Mouse (Mus musculus) neural tube, embryonic 12.5 days (tissue): ENCODE measurements at regions not wholly inside any gene's neighbourhood (a gene's known extent, or its start where the extent isn't known, plus 50 kb on each side); places are given as distances from the start of the nearest gene placed in this dataset.

Experiments used
- ATAC-seq: fragments of 200-750 bp; cut with Nextera tagmentation; 2 replicates; pipeline ENCODE4 v1.8.0; 2017; ENCODE audit warnings: low read depth, mild to moderate bottlenecking, moderate TSS enrichment, moderate library complexity; ENCODE audit not compliant: low FRiP score
- H3K27ac ChIP-seq: fragments of 300-500 bp; sonication (generic); 2 replicates; pipeline ENCODE4 v1.5.1; 2016
- H3K27me3 ChIP-seq: fragments of 300-500 bp; sonication (generic); replicated peaks from 2 replicates; pipeline ENCODE4 v1.6.1; 2016; ENCODE audit warnings: mild to moderate bottlenecking
- H3K36me3 ChIP-seq: fragments of 300-500 bp; sonication (generic); 2 replicates; pipeline ENCODE4 v1.6.1; 2016; ENCODE audit warnings: mild to moderate bottlenecking
- H3K4me1 ChIP-seq: fragments of 300-500 bp; sonication (generic); 2 replicates; pipeline ENCODE4 v1.6.1; 2016
- H3K4me2 ChIP-seq: fragments of 300-500 bp; sonication (generic); replicated peaks from 2 replicates; pipeline ENCODE4 v1.6.1; 2016; ENCODE audit warnings: mild to moderate bottlenecking
- H3K4me3 ChIP-seq: fragments of 300-500 bp; sonication (generic); 2 replicates; pipeline ENCODE4 v1.5.1; 2016
- H3K9ac ChIP-seq: fragments of 300-500 bp; sonication (generic); 2 replicates; pipeline ENCODE4 v1.6.1; 2016; ENCODE audit warnings: mild to moderate bottlenecking
- H3K9me3 ChIP-seq: fragments of 300-500 bp; sonication (generic); 2 replicates; pipeline ENCODE4 v1.6.1; 2016; ENCODE audit warnings: mild to moderate bottlenecking
- WGBS: fragments of 180-500 bp; shearing (Covaris S2); methylation state at CpG from one replicate; pipeline ENCODE4 v1.1.7; 2016; 5-methylcytosine and 5-hydroxymethylcytosine counted together

GRCm38 (mm10) chr9:25374161-25374560 lies 107.2 kb upstream of the Eepd1 start:
- Histone ChIP-seq H3K27ac (no peak overlapping the region), H3K36me3 (no peaks in the 10 kb centered on the region), H3K27me3 (no peaks in the 10 kb centered on the region), H3K4me1 (no peaks in the 10 kb centered on the region), H3K9ac (no peak overlapping the region), H3K9me3 (no peaks in the 10 kb centered on the region), H3K4me2 (no peak overlapping the region), H3K4me3 (no peak overlapping the region)
- ATAC-seq, result no peak
- WGBS, result 90% methylated on average over 3 of the region's 3 CpGs

DNA sequence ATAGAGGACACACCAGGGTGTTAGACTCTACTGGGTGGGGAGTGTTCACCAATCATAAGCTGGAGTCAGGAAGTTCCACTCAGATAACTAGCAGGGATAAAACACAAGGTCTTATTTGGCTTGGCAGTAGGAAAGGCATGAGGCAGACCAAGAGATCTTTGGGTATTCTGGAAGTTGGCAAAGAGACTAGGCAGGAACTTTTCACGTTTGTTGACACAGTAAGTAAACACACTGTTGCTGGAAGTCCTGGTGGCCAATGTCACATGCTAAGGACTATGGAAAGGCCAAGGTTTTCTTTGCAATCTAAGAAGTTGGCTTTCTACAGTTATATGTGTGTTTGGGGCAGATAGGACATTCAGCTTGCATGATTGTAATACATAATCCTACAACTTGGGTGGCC lies 105.1 kb upstream of the Eepd1 start:
- H3K36me3 ChIP-seq, result no peaks in the 10 kb centered on the region
- H3K27me3 ChIP-seq, result no peaks in the 10 kb centered on the region
- WGBS, result 56% methylated on average over 1 of the region's 1 CpGs
- no peaks in the 10 kb centered on the region for H3K4me1 ChIP-seq
- H3K27ac ChIP-seq, result no peak overlapping the region
- no peak overlapping the region for H3K4me3 ChIP-seq
- no peak overlapping the region for H3K9ac ChIP-seq
- ATAC-seq, result no peak
- H3K9me3 ChIP-seq, result no peaks in the 10 kb centered on the region
- H3K4me2 ChIP-seq, result no peak overlapping the region

- H3K36me3 ChIP-seq, result no peaks in the 10 kb centered on the region
- no peak overlapping the region for H3K9ac ChIP-seq
- no peaks in the 10 kb centered on the region for H3K27me3 ChIP-seq
- H3K4me1 ChIP-seq, result no peaks in the 10 kb centered on the region
- WGBS, result 67% methylated on average over 12 of the region's 12 CpGs
- no peak overlapping the region for H3K27ac ChIP-seq
- no peak overlapping the region for H3K4me3 ChIP-seq
- no peak overlapping the region for H3K4me2 ChIP-seq
- no peak for ATAC-seq
- no peaks in the 10 kb centered on the region for H3K9me3 ChIP-seq
Observed at GRCm38 (mm10) chr9:25377771-25378747, 103.3 kb upstream of the Eepd1 start.

DNA sequence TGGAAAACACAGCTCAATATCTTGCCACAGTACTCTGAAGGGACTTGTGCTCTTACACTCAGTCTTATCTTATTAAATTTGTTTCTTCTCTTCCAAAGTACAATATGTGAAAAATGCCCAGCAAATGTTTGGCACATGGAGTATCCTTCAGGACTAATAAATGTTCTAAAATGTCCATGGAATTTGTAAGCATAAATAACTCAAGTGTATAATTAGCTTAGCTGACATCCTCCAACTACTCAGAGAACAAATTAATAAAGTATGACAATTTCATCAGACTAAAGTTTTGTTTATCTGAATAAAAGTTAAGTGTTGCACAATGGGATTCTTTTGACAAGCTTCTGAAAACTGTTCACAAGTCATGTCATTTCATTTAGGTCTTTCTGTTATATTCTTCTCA lies 96.0 kb upstream of the Eepd1 start:
- no peaks in the 10 kb centered on the region for H3K9me3 ChIP-seq
- no peak overlapping the region for H3K9ac ChIP-seq
- no peak overlapping the region for H3K4me3 ChIP-seq
- no peaks in the 10 kb centered on the region for H3K36me3 ChIP-seq
- no peaks in the 10 kb centered on the region for H3K27me3 ChIP-seq
- no peaks in the 10 kb centered on the region for H3K4me1 ChIP-seq
- H3K4me2 ChIP-seq, result no peak overlapping the region
- no peak for ATAC-seq
- H3K27ac ChIP-seq, result no peak overlapping the region

DNA sequence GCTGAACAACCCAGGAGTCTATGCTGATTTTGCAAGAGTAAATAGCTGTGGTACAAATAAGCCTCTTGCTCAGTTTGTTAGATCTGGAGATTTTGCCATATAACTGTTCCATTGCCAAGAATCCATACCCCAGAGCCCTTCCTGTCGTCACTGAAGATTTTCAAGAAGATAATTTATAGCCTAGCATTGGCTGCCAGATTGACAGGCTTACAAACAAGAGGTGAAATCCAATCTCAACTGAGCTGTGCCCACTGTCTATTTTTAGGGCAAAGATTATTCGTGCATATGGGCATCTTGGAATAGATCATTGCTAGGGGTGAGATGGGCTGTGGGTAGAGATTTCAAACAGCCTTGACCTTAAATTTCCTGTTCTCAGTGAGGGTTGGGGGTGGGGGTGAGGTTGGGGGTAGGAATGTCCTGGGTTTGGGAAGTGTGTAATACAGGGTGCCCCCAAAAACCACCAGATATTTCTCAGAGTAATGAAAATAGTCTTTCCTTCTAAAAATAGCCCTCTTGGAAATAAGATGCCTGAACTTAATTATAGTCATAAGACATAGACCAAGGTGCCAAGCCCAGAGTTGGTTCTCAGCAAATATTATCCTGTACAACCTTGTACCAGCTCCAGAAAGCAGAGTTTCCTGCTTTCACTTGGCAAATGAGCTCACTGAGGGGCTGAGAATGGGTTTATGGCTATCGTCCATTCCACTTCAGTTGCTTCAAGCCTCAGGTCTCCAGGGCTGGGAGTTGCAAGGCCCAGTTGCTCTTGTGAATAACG lies 93.3 kb upstream of the Eepd1 start:
- H3K4me2 ChIP-seq, result no peak overlapping the region
- no peak overlapping the region for H3K4me3 ChIP-seq
- no peaks in the 10 kb centered on the region for H3K27me3 ChIP-seq
- H3K9ac ChIP-seq, result no peak overlapping the region
- 68% methylated on average over 4 of the region's 4 CpGs for WGBS
- no peak overlapping the region for H3K27ac ChIP-seq
- ATAC-seq, result no peak
- H3K4me1 ChIP-seq, result no peaks in the 10 kb centered on the region
- no peaks in the 10 kb centered on the region for H3K9me3 ChIP-seq
- H3K36me3 ChIP-seq, result no peaks in the 10 kb centered on the region

GRCm38 (mm10) chr9:25389351-25389750 lies 92.0 kb upstream of the Eepd1 start:
- no peak for ATAC-seq
- no peaks in the 10 kb centered on the region for H3K36me3 ChIP-seq
- no peaks in the 10 kb centered on the region for H3K27me3 ChIP-seq
- H3K9ac ChIP-seq, result no peak overlapping the region
- no peak overlapping the region for H3K27ac ChIP-seq
- 88% methylated on average over 3 of the region's 3 CpGs for WGBS
- no peaks in the 10 kb centered on the region for H3K9me3 ChIP-seq
- no peak overlapping the region for H3K4me2 ChIP-seq
- H3K4me3 ChIP-seq, result no peak overlapping the region
- no peaks in the 10 kb centered on the region for H3K4me1 ChIP-seq

DNA sequence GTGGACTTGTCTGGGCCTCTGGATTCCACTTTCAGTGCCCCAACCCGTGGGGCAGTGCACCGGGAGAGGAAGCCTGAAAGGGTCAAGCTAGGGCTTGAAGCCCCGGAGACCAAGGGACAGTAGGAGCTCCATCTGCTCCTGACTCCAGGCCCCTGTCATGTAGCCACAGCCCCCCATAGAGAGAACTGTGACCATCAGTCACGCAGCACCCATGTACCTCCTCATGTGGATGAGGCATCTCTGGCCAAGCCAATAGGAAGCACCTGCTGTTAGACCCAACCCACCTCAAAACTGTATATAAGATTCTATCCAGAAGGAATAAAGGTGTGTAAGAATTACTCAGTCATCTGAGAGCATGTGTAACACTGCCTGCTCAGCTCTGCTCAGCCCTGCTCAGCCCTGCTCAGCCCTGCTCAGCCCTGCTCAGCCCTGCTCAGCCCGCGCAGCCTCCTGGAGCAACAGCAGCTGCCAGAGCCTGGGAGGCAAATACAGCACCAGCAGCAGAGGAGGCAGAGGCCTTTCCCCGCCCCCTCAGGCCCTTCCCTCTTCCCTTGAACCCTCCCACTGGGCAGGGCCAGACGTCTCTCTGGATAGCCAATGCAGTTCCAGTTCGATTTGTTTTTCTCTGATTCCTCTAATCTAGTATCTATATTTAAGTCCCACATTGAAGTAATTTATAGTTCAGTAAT lies 80.6 kb upstream of the Eepd1 start:
- Histone ChIP-seq H3K9ac (no peak overlapping the region), H3K9me3 (no peaks in the 10 kb centered on the region), H3K4me3 (no peak overlapping the region), H3K4me2 (0 out of 2 replicates have a peak overlapping the region, but pooled peaks have one; percentile 6), H3K36me3 (no peaks in the 10 kb centered on the region), H3K27ac (no peak overlapping the region), H3K4me1 (no peaks in the 10 kb centered on the region), H3K27me3 (no peaks in the 10 kb centered on the region)
- 43% methylated on average over 9 of the region's 9 CpGs for WGBS
- peak; percentile 91 for ATAC-seq

DNA sequence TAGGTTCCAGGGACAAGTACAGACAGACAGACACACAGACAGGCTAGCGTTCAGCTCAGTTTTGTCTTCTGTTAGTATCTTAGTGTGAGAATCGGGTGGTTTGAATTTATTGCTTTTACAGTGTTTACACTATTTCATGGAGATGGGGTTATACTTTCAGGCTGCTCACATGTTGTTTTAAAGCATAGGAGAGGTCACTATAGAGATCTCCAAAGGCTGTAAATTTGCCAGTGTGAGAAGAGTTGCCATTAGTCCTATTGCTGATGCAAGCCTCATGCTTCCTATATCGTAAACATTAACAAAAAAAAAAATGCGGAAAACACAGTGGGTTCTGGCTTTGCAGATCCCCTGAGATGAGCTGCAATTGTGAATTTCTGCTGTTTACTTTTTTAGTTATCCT lies 75.5 kb upstream of the Eepd1 start:
- Histone ChIP-seq H3K4me3 (no peak overlapping the region), H3K9ac (no peak overlapping the region), H3K9me3 (no peaks in the 10 kb centered on the region), H3K27ac (no peak overlapping the region), H3K27me3 (no peaks in the 10 kb centered on the region), H3K36me3 (no peaks in the 10 kb centered on the region), H3K4me2 (no peak overlapping the region), H3K4me1 (no peaks in the 10 kb centered on the region)
- ATAC-seq, result no peak
- whole genome bisulfite sequencing, result 83% methylated on average over 4 of the region's 4 CpGs

GRCm38 (mm10) chr9:25408518-25408917 lies 72.8 kb upstream of the Eepd1 start:
- Histone ChIP-seq H3K4me2 (no peak overlapping the region), H3K9ac (no peak overlapping the region), H3K9me3 (no peaks in the 10 kb centered on the region), H3K4me1 (no peaks in the 10 kb centered on the region), H3K27me3 (no peaks in the 10 kb centered on the region), H3K36me3 (no peaks in the 10 kb centered on the region), H3K27ac (no peak overlapping the region), H3K4me3 (no peak overlapping the region)
- 90% methylated on average over 3 of the region's 3 CpGs for WGBS
- ATAC-seq, result no peak

- Histone ChIP-seq H3K9me3 (no peaks in the 10 kb centered on the region), H3K4me2 (no peak overlapping the region), H3K27ac (no peak overlapping the region), H3K36me3 (no peaks in the 10 kb centered on the region), H3K9ac (no peak overlapping the region), H3K4me1 (no peaks in the 10 kb centered on the region), H3K27me3 (no peaks in the 10 kb centered on the region), H3K4me3 (no peak overlapping the region)
- no peak for ATAC-seq
- 70% methylated on average over 5 of the region's 5 CpGs for WGBS
Observed at GRCm38 (mm10) chr9:25409729-25410128, 71.6 kb upstream of the Eepd1 start.

DNA sequence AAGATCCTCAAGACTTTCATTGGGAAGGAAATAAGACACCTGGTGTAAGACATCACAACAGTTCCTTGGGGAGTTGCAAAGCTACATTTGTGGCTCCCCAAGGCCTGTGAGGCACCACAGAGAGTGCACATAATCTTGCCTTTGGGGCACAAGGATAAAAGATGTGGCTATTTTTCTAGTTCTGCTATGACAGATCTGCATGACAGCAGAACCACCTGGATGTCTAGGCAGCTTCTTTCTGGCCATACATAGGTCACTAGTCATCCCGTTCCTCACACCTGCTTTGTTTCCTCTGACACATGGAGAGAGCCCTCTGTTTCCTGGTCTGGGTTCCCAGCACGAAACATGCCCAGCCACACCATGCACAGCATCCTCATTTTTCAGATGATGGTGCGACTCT lies 67.5 kb upstream of the Eepd1 start:
- ATAC-seq, result no peak
- Histone ChIP-seq H3K27ac (no peak overlapping the region), H3K4me2 (no peak overlapping the region), H3K9ac (no peak overlapping the region), H3K36me3 (no peaks in the 10 kb centered on the region), H3K27me3 (no peaks in the 10 kb centered on the region), H3K4me3 (no peak overlapping the region), H3K9me3 (no peaks in the 10 kb centered on the region), H3K4me1 (no peaks in the 10 kb centered on the region)
- 87% methylated on average over 3 of the region's 3 CpGs for WGBS

DNA sequence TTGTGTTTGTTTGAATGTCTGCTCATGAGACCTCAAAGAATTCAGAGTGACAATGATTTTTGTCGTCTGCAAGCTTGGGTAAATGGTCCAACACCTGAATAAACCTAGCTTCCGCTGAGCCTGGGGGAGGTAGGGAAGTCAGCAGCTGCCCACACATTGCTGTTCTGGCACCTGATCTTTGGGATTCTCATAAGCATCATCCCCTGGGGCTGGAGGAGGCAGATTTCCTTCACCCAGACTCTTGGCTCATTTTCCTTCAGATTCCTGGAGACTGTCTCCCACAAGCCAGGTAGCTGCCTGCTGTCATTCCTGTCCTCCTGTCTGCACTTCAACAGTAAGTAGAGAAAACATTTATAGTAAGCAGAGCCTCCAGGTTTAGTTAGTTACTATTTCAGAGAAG lies 67.0 kb upstream of the Eepd1 start:
- no peak overlapping the region for H3K9ac ChIP-seq
- H3K4me2 ChIP-seq, result no peak overlapping the region
- H3K4me3 ChIP-seq, result no peak overlapping the region
- H3K9me3 ChIP-seq, result no peaks in the 10 kb centered on the region
- no peaks in the 10 kb centered on the region for H3K36me3 ChIP-seq
- no peak overlapping the region for H3K27ac ChIP-seq
- no peak for ATAC-seq
- 71% methylated on average over 2 of the region's 2 CpGs for WGBS
- H3K4me1 ChIP-seq, result no peaks in the 10 kb centered on the region
- H3K27me3 ChIP-seq, result no peaks in the 10 kb centered on the region
